Mouse (Mus musculus) stomach, postnatal 0 days (tissue): ENCODE measurements around the gene Mrpl33.

ENCODE experiments used
- CTCF ChIP-seq: IDR thresholded peaks from 2 replicates; pipeline ENCODE4 v1.5.1; 2016; ENCODE audit warnings: antibody characterized with exemption, low read depth, mild to moderate bottlenecking, moderate library complexity
- EP300 ChIP-seq: optimal IDR thresholded peaks from 2 replicates; pipeline ENCODE3; 2016; ENCODE audit warnings: antibody characterized with exemption

GRCm38 (mm10) chr5:31698931-31699330, 102.2 kb downstream of the Mrpl33 start:
- no peak for TF ChIP-seq EP300
- no peak for TF ChIP-seq CTCF
